Mouse (Mus musculus) ovary, postnatal 36 days (tissue): Measurements from ENCODE around the gene Scd2.
A peak's percentile ranks its signal among the peaks of the same experiment; 100 is the strongest.
"Not testable (repeated sequence)": the region's sequence is repeated elsewhere in the genome, so short reads cannot be mapped to it uniquely, and the experiment has no call there.

Experiments used
- DNase-seq: peaks from one replicate; pipeline ENCODE4 v3.0.0; 2022; ENCODE audit warnings: low spot score, mixed read lengths

Gene Scd2

DNA sequence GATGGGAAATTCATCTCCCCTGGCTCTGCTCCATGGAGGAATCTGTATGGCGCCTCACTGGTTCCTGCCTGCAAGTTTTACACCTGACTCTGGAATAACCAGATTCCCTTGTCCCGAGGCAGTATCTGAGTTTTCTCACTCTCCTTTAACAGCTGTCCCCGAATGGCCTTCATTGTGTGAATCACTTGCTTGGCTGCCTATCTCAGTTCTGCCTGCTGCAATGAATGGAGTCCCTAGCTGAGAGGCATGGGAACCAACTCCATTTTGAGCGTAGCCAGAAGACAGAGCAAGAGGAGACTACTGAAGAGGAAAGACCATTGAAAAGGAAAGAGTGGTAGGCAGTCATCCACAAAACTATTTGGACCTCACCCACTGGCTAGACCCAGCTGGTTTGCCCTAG, 19.8 kb upstream of the Scd2 start:
- DNase-seq: no peak

DNA sequence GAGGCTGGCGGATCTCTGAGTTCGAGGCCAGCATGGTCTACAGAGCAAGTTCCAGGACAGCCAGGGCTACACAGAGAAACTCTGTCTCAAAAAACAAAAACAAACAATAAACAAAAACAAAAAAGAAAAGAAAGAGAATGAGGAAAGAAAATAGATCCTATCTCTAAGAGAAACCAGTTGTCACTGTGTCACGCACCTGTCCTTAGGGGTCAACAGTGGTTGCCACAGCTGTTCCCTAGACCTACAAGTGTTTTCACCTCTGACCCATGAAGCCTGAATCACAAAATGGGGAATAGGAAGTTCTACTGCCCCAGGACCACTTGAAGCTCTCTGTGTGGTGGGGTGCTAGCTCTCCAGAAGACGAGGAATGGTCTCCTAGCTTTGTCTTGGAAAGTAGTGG, 19.0 kb upstream of the Scd2 start:
- no peak for DNase-seq

DNA sequence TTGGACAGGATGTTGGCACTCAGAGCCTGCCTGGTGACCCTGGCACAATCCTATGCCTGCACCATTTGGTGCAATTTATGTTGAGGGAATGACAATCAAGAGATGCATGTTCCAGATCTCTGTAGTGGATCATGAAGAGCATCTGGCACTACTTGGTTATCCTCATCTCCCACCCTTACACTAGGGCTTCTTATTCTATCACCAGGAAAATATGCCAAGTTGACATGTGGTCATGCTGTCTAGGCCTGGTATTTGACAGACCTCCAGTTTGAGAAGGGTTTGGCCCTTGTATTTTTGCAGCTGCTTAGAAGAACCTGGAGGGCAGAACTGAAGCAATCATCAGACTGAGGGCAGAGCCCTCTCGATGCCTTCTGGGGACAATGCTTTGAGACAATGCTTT, 18.1 kb upstream of the Scd2 start:
- no peak for DNase-seq

DNA sequence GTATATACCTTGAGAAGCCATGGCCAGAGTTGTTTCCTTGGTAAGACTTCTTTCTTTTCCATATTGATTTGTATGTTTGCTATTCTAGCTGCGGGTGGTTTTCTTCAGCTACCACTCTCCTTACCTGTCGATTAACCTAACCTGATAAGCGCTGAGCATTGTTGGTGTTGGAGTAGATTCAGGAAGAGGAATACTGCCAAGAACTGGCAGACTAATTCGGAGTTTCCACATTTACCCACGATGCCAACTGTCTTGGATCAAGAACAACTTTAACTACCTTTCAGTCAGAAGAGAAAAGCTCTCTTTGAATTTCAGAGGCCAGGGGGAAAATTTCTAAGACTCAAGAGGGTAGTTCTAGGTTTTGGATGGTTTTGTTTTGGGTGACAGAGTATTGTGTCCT, 16.6 kb upstream of the Scd2 start:
- no peak for DNase-seq

DNA sequence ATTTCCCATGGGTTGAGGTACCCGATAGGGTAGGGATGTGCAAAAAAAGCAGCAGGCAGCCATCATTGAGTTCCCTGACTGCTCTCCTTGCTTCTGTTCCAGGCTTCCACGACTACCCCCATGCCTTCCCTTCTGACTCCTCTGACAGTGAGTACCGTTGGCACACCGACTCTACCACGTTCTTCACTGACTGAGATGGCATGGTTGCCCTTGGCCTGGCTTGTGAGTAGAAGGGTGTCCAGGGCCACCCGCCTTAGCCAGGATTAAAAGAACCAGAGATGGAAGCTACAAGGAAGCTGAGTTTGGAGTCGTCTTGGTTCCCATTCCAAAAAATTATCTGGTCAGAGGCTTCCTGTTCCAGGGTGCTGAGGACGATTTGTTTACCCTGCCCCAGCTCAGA, 15.5 kb upstream of the Scd2 start:
- no peak for DNase-seq

DNA sequence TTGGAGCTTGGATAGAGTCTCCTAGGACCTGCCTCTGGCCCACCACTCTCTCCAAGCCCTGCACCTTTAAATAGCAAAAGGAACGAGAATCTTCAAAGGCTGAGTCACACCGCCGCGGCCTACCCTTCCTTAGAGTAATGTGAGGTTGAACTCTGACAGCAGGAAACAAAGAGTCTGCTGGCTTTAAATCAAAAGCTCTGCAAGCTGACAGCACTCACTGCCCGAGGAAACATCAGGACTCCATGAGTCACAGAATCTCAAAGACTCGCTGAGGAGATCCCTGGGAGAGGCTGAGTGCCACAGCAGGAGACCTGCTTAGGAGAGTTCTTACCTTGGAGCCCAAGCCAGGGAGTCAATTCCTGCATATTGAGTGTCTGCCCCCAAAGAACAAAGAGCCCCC, 12.7 kb upstream of the Scd2 start:
- DNase-seq: no peak

DNA sequence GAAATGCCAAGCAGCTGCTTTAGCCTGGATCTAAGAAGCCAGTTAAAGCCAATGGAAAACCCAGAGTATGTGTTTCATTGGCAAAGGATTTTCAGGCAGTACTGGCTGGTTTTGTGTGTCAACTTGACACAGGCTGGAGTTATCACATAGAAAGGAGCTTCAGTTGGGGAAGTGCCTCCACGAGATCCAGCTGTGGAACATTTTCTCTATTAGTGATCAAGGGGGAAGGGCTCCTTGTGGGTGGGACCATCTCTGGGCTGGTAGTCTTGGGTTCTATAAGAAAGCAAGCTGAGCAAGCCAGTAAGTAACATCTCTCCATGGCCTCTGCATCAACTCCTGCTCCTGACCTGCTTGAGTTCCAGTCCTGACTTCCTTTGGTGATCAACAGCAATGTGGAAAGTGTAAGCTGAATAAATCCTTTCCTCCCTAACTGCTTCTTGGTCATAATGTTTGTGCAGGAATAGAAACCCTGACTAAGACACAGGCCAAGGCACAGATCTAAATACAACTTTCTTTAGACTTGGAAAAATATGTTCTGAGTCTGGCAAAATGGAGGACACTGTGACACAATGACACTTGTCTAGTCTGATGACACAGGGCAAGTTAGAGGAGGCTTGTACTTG, 11.5 kb upstream of the Scd2 start:
- not testable (repeated sequence) for DNase-seq

DNA sequence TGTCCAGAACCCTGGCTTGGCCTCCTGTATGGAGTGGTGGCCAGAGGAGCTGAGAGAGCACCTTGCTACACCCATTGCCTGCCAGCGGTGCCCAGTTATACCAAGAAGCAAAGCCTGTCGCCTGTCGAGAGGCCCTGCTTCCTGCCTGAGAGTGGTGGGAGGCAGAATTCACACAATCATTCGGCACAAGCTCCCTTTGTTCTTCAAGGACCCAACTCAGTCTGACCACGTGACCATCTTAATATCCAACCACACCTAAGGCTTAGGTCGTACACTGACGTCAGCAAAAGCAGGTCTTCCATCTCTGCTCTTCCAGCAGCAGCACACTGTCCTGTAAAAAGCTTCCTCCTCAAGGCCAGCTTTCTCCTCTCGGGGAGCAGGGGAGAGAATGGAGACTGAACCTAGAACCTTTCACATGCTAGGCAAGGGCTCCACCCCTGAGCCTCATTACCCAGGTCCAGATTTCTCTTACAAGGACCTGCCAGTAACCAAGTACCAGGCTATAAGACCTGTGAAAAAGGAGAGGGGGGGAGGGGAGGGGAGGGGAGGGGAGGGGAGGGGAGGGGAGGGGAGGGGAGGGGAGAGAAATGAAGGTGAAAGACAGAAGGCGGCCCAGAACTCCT, 10.8 kb upstream of the Scd2 start:
- no peak for DNase-seq

DNA sequence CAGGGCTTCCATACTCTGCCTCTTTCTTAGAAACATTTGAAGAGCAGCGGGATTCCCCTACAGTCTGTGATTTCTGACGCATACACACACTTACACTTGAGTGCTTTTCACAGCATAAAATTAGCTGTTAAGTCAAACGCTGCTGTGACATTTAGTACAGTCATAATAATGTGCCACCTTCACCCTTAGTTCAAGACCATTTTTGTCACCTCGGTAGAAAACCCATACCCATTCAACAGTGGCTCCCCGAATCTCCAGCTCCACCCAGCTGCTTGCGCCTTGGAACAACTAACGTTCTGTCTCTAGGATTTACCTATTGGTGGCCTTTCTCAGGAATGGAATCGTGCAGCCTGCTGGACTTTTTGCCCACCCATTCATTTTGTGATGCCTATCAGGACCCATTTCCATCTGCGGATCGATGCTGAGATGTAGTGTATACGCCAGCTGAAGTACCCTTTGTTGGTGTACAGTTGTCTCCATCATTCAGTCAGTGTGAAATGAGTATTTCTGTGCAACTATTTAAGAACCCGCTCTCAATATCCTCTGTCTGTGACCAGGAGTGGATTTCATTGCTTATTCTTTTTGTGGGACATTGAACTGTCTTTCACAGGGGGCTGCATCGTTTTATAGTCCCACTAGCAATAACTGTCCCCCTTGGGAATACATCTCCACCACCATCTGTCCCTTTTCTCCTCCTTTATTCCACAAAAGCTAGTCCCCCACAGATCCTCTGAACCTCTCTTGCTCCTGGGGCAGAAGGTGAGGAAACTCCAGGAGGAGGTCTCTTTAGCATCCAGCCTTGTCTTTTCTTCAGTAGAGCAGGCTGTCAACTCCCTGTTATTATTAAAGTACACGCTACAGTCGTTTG, 10.1 kb upstream of the Scd2 start:
- DNase-seq: no peak

DNA sequence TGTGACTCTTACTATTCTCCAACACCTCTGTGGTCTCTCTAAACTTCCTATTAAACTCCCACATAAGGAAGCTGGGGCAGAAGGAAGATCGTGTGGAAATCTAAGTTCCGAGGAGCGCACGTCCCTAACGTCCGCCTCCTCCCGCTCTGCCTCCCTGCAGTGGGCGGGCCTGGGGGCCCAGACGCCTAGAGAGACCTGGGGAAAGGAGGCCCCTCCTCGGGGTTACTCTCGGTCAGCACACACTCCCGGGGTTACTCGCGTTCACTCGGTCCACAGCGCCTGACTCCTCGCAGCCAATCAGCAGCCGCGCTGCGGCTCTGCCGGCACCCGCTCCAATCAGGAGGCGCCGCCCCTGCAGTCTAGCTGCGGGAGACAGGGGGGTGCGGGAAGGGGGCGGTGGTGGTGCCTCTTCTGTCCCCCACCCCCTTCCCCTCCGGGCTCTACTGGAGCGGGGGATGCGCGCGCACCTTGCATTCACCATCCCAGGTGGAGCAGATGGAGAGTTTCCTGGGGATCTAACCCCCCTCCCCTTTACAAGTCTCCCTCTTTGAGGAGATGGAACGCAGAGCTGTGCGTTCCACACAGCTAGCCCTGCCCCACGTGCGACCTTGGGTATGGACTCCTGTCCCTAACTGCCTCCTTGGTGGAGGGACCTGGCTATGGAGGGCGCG, 9.3 kb upstream of the Scd2 start:
- DNase-seq: peak; percentile 87

DNA sequence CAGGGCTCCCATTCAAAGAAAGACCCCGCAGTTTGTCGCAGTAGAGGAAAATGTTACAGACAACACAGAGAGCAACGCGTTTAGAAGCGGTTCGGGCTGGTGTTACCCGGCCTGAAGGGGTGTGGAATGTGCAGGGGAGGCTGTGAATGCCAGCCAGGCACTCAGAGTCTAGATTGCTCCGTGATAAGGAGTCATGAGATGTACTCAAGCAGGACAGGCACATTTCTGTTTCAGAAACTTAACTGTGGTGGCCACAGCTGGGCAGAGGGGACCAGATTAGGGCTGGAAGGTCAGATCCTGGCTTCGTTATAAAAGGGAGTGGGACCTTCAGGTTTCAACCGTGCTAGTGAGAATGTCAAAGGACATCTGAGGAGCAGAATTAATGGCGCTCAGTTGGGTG, 8.8 kb upstream of the Scd2 start:
- no peak for DNase-seq

DNA sequence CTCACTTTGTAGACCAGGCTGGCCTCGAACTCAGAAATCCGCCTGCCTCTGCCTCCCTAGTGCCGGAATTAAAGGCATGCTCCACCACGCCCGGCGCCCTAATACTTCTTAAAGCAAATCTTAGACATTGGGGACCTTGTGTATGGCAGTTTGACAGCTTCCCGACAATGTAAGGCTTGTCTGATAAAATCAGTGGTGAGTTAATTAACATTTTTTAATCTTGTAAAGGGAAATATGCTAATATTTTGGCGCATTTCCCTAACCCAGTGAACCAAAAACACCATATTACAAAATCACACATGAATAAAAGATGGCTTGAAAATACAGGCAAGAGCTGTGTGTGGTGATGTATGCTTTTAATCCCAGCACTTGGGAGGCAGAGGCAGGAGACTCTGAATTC, 7.9 kb upstream of the Scd2 start:
- no peak for DNase-seq

DNA sequence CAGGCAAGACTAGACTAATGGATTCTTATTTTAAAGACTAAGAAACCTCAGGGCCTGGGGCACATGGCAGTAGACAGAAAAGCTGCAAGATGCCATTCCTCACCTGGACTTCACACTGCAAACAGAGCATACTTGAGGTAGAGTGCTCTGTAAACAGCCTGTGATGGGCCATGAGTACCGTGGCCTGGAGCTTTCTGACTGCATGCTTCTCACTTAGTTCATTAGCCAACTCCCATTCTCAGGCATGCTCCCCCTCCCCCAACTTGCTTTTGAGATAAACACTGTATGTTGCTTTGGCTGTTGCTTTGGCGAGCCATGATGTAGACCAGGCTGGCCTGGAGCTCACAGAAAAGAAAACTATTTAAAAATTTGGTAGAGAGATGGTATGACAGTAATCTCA, 7.4 kb upstream of the Scd2 start:
- DNase-seq: no peak

DNA sequence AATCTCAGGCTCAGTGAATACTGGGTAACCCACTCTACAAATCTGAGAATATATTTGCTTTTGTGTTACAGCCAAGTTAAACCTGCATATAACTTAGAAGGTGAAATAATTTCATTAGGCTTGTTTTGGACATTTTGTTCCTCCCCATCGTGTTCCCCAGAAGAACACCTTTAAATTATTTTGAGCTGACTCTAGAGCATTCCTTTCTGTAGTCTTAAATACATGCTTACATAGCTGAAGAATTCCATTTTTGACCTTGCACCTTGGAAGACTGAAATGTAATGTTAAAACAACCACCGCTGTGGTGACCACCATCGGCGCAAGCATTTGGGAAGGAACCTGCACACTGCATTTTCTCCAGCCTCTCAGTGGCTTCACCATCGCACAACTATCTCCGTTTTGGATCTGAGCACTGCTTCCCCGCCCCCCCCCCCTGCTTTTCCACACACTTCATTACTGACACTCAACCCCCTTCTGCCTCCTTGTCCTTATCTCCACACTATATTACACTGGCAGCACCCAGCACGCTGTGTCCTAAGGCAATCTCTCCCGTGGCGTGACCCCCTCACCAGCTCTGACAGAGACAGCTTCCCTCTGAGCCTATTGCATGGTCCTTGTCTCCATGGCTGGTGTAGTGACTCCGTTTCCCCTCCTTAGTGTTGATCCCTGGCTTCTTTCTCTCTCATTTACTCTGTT, 5.9 kb upstream of the Scd2 start:
- DNase-seq: no peak

DNA sequence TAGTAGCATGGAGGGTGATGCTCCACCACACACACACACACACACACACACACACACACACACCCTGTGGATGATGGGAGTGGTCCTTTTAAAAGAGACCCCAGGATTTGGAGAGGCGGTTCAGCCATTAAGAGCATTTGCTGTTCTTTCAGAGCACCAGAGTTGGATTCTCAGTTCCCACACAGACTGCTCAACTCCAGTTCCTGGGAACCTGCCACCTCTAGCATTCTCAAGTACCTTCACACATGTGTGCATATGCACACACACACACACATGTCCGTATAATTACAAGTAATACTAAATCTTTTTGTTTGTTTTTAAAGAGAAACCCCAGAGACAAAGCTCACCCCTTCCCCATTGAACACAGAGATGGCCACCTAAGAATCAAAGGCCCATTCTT, 1.4 kb upstream of the Scd2 start:
- no peak for DNase-seq

DNA sequence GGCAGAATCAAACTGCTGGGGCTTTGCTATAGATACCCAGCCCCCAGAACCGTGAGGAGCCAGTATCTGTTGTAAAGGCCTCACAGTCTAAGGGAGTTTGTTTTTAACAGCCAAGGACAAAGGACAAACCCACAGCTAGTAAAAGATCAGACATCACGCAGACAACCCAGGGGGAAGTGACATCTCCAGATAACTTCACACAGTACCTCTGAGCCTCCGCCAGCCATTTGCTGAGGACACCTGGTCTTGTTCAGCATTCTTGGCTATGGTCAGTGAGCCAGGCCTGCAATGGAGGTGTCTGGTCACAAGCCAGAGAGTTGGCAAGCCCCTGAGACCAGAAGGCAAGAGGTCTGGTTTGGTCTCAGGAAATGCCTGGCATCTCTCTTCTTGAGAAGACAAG, 991 bp upstream of the Scd2 start:
- DNase-seq: no peak

DNA sequence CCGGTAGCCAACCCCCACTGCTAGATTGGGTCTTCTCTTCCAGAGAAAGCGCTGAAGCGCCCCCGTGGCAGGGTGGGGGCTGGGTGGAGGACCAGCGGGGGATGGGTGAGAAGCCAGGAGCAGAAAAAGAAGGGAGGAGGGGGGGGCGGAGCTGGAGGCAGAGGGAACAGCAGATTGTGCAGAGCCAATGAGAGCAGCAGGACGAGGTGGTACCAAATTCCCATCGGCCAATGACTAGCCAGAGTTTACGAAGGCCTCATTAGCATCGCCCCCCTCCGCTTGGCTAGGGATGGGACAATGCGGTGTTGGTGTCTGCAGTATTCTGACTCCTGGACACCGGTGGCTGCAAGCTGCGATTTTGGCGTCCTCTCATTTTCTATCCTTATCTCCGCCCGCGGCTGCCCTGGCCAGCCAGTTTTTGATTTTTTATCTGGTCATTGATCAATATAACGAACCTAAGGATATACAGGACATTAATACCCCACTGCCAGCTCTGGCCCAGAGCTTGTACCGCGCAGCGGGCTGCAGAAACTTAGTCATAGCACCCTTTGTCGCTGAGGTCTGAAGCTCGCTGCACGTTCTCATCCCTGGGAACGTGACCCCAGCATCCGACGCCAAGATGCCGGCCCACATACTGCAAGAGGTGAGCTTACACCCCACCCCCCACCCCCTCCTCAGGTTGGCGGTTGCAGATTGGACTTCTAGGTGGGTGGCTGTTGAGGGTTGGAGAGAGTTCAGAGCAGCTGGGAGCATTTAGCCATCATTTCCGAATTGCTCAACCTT, 486 bp downstream of the Scd2 start:
- peak; percentile 85 for DNase-seq

DNA sequence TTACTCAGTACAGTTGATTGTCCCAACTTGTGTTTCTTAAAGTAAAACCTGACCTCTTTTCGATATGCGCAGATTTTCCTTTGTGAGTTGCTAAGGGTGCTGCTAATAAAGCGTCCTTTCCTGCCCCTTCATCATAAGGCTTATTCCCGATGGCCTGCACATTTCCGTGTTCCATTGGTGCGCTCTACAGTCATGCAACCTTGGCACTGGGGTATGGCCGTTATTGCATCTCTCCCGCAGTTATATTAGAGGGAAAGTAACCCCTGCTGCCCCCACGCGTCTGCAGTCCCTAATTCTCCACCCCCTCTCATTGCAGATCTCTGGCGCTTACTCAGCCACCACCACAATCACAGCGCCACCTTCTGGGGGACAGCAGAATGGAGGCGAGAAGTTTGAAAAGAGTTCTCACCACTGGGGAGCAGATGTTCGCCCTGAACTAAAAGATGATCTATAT, 1.1 kb downstream of the Scd2 start:
- DNase-seq: peak; percentile 86

DNA sequence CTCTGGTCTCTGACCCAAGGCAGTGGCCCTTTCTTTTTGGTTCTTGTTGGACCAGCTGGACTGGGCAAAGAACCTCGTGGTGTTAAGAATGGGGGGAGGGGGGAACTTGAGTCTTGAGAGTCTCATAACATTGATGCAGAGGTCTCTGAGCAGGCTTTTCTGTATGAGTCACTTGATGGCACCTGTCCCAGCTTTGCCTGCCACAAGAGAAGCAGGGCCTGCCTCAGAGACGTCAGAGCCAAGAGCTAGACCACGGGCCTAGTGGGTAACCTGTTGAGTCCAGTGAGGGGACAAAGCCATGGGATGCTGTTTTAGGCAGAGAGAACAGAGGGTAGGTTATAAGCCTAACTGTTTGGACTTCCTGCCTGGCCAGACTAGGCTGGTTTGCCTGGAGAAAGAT, 1.8 kb downstream of the Scd2 start:
- no peak for DNase-seq

DNA sequence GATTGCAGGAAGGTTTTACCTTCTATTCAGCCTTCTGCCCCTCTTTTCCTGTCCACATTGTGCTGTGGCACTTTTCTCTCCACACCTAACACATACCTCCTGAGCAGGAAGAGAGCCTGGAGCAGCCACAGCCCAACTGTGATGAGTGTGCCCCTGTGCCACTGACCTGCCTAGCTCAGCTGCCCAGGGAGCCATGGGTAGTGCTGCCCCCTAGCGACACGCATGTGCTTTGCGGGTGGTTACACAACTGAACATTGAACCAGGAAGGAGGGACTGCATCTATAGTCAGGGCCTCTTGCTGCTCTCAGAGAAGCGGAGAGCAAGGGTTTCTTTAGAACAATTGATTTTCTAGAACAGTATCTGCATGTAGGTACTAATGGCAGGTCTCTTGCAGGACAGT, 2.3 kb downstream of the Scd2 start:
- peak; percentile 85 for DNase-seq

DNA sequence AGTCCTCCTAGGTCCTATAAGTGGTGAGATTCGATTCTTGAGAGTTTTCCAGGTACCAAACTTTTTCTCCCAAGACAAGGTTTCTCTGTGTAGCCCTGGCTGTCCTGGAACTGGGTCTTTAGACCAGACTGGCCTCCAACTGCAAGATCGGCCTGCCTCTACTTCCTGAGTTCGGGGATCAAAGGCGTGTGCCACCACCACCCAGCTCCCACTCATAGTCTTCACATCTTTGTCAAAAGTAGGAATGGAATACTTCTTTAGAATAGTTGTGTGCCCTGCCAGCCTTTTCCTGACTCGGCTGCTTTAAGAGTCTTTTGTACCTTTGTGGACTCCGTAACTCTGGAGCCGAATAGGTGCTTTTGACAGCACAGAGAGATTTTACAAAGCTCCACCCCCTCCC, 2.7 kb downstream of the Scd2 start:
- DNase-seq: no peak
